Mouse (Mus musculus) megakaryocyte-erythroid progenitor cell, adult 5-6 weeks (primary cell): ENCODE data around the gene Zfp143. TPM values are rescaled to one million over a fixed set of nuclear protein-coding genes. Genes with fewer than 3 reads are reported as not detected.
"Not testable (repeated sequence)": the region's sequence is repeated elsewhere in the genome, so short reads cannot be mapped to it uniquely, and the experiment has no call there.

Experiments
- ATAC-seq: replicated peaks from 2 replicates; pipeline ENCODE4 v1.8.0; 2016; ENCODE audit warnings: mild to moderate bottlenecking, inconsistent platforms; ENCODE audit not compliant: severe bottlenecking, poor library complexity, low FRiP score, low TSS enrichment
- total RNA-seq, 2 experiments: library from RNA; stranded (forward) in 1 of 2; stranded (reverse) in 1 of 2; fragments of 200-1000, 215-1000 nt in 1 of 2; fragments of >200 nt in 1 of 2; fragmentation: Nextera tagmentation in 1 of 2; gene quantifications; 2 replicates each; pipeline ENCODE4 v1.2.3; 2014 to 2017

Zfp143 gene
- total RNA-seq (2014; fragmentation: Nextera tagmentation) (18.8 and 25.7 TPM in 2 replicates), total RNA-seq (2017) (30.1 and 47.0 TPM in 2 replicates)

GRCm38 (mm10) chr7:110061199-110061751 is at the start of gene Zfp143:
TSS of gene Zfp143 (plus strand) at chr7:110061217.
- ATAC-seq: peak; percentile 93

DNA sequence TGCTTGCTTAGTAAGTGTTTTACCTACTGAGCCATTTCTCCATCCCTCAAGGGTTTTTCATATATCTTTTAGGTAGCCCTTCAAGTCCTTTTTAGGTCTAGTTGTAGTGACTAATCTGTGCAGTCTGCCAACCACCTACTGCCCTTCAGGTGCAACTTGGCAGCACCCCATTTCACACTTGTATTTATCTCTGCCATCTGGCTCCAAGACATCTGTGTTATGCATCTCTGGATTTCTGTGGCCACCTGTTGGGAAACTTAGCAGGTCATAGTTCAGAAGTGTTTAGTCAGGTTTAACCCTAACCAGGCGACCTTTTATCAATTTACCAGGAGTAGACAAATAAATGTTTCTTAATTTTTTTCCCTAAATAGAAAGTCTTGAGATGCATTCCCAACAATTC is 49.6 kb upstream of the Zfp143 start:
- no peak for ATAC-seq

- ATAC-seq: no peak
These were observed 46.7 kb upstream of the Zfp143 start for GRCm38 (mm10) chr7:110014272-110014671.

GRCm38 (mm10) chr7:110018117-110018630 is 42.8 kb upstream of the Zfp143 start, which contains the start of gene Ipo7:
TSS of gene Ipo7 (plus strand) at chr7:110018274.
- peak; percentile 94 for ATAC-seq

DNA sequence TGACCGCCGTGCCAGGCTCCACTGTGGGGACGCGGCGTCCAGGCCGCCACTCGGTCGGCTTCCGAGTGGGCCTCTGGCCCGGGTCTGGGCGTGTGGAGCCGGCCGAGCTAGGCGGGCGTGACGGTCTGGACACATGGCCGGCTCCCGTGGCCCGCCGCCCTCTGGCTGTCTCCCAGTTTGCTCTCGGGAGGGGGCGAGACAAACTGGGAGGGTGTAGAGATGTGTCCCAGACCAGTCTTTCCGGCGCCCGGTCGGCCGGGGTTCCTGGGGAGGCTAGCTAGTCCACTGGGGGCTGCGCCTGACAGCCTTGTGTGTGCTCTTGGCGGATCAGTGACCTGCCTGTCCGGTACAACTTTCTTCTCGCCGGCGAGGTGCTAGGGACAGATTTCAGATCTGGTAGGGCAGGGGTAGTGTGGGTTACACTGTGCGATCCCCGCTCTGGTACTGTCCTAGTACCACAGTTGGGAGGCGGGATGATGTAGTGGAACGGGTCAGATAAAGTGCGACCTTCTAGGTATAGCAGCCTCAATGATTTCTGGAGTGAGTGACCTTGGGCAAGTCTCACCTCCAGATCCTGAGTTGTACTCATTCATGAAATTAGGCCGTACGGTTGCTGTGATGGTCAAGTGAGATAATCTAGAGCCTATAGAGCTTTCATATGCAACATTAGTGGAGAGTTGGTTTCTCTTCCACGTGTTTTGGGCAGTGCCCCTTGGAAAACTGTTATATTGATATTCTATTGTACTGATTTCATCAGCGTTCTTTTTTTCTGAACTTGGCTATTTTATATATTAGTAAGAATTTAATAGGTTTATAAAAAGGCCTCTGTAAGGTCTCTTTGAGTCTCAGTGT is 42.2 kb upstream of the Zfp143 start:
- ATAC-seq: peak; percentile 55

DNA sequence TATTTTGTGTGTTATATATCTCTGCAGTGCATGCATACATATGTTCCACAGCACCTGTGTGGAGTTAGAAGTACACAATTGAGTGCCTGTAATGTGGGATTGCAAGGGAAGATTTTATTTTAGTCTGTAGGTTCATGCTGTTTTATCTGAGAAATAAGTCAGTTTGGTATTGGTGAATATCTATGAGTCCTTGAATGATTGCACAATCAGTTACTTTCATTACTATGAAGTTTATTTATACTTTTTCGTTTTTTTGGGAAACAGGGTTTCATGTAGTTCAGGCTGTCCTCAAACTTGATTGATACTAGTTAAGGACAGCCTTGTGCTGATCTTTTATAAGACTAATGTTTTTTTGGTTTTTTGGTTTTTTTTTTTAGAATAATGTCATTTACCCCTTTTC is 37.5 kb upstream of the Zfp143 start:
- ATAC-seq: no peak

GRCm38 (mm10) chr7:110026594-110026993 is 34.4 kb upstream of the Zfp143 start:
- ATAC-seq: no peak

DNA sequence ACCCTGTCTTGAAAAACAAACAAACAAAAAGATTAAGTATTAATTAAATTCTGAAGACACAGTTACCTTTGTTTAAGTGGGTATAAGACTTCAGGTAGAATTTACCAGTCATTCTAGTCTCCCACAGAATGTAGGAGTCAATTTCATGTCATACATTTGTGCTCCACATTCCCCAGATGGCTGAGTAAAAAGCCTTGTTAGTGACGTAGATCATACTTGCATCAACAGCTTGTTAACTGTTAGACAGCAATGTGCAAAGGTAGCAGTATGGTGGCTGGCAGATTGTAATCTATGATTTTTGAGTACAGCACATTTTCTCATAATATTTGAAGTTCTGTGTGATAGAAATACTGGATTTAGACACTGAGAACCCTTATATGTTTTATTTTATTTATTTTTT is 32.2 kb upstream of the Zfp143 start:
- ATAC-seq: no peak

- ATAC-seq: peak; percentile 65; the same call in 1 of the 2 replicates
These were observed 30.7 kb upstream of the Zfp143 start for GRCm38 (mm10) chr7:110030342-110030741.

- ATAC-seq: not testable (repeated sequence)
These were observed 3.3 kb upstream of the Zfp143 start for GRCm38 (mm10) chr7:110057723-110058122.

- no peak for ATAC-seq
These were observed 1.8 kb upstream of the Zfp143 start for GRCm38 (mm10) chr7:110059092-110059785.

DNA sequence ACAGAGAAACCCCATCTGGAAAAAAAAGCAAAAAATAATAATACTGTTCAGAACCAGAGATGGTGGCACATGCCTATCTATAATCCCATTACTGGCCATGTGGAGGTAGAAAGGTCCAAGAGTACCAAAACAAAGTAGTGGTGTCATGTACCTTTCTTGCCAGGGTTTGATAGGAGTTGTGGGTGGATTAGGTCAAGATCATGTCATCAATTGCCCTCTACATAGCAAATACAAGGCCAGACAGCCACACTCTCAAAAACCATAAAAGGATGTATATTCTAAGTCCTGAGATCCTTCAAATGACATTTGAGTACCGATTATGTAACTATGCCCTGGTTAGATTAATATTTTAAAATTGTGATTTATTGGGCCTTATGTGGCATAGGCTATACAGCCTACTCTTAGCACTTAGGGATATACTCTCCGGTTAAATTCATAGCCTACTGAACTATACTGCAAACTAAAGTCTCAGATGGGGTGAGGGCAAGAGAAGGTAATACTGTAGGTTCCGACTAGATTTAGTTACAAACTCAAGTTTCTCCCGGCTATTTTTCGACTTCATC is 830 bp upstream of the Zfp143 start:
- ATAC-seq: no peak

GRCm38 (mm10) chr7:110060669-110061198 is 283 bp upstream of the Zfp143 start:
- ATAC-seq: peak; percentile 28

GRCm38 (mm10) chr7:110061752-110062273 is 796 bp downstream of the Zfp143 start:
- ATAC-seq: peak; percentile 55

GRCm38 (mm10) chr7:110063731-110064130 is 2.7 kb downstream of the Zfp143 start:
- no peak for ATAC-seq

GRCm38 (mm10) chr7:110069070-110069469 is 8.1 kb downstream of the Zfp143 start:
- no peak for ATAC-seq

DNA sequence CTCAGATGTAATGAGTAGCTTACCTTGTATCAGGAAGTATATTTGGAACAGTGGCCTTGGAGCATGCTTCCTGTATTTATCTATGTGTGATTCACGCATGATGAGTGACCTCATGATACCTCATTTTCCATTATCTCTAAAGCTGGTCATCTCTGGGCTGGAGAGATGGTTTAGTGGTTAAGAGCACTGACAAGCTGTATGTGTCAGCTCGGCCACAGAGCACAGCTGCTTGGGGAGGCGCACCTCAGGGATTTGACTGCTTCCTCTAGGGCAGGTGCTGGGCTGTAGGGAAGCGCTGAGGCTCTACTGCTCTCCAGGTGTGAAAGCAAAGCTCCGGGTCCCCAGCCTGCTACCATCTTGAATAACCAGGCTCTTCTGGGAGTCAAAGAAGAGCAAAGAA is 17.2 kb downstream of the Zfp143 start:
- 0 out of 2 replicates have a peak, but pooled peaks have one; percentile 41 for ATAC-seq

DNA sequence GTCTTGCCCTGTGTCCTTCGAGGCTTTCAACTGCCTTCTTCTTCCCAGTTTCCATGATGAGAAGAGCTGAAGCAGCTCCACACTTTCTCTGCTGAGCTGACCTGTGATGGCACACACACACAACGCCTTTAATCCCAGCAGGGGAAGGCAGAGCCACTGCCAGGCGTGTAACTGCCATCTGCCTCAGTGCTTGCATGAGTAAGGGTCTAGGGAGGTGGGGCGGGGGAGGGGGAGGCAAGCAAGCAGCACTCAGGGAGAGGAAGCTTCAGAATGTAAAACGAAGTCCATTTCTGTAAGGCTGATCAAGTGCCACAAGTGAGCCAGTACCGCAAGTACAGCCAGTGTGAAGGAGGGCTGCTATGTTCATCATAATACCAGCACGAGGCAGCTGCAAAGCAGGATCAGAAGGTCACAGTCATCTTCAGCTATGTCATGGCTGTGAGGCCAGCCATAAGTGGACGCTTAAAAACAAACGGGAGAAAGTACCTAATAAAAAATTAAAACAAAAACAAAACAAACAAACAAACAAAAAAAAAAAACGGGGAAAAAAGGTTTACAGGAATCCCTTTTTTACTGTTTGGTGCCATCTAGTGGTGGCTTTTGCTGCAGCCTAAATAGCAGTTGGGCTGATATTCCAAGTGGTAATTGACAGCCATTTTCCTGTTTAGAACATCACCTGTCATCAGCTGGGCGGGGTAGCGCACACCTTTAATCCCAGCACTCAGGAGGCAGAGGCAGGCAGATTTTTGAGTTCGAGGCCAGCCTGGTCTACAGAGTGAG is 22.6 kb downstream of the Zfp143 start:
- peak; percentile 58; the same call in 1 of the 2 replicates for ATAC-seq
